Mouse (Mus musculus) brain, adult 2 months (tissue): ENCODE data around the gene Ccdc47.

Experiments used
- DNase-seq: peaks from one replicate; pipeline ENCODE4 v3.0.0; 2011; ENCODE audit warnings: low read depth, low spot score

Ccdc47 gene

GRCm38 (mm10) chr11:106160841-106161721, 55.1 kb downstream of the Ccdc47 start, which contains the start of the genes Gm10840 and Limd2:
Gene Gm10840, plus strand, starts transcription at chr11:106160850.
Gene Limd2, minus strand, starts transcription at chr11:106160860.
- peak; percentile 96 for DNase-seq

- peak; percentile 92 for DNase-seq
Measured at GRCm38 (mm10) chr11:106159921-106160840, 56.0 kb downstream of the Ccdc47 start.

DNA sequence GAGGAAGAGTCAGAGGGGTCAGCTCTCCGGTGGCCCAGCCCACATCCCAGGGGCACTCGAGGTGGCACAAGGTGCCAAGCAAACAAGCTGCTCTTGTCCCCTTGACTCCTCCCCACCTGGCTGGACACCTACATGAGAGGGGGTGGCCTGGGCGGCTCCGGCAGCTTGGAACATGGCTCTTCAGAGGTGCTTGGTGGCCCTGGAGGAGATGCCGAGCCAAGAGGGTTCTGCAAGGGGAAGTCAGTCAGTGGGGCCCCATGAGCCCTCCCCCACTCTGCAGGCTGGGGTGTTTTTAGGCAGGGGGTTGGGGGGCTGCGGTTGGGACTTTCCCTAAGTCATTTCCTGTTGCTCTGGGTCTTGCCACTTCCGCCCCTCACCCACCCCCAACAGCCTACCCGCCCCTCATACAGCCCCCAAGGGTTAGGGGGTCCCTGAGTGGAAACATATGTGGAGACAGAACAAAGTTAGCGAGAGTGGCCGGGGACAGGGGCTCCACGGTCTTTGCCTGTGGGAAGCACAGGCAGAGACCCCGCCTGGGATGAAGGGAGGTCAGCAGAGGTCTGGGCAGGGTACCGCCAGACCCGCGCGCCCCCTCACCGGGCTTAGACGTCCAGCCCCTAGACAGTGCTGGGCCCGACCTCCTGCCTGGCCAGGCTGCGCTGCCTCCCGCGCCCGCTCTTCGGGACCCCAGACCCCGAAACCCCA, 56.8 kb downstream of the Ccdc47 start:
- DNase-seq: peak; percentile 65

- DNase-seq: peak; percentile 46
Measured at GRCm38 (mm10) chr11:106158930-106159215, 57.3 kb downstream of the Ccdc47 start.

GRCm38 (mm10) chr11:106158081-106158929, 57.8 kb downstream of the Ccdc47 start:
- DNase-seq: peak; percentile 84

GRCm38 (mm10) chr11:106157154-106157553, 59.0 kb downstream of the Ccdc47 start:
- no peak for DNase-seq

GRCm38 (mm10) chr11:106156257-106156656, 59.9 kb downstream of the Ccdc47 start:
- DNase-seq: no peak

GRCm38 (mm10) chr11:106155761-106156160, 60.4 kb downstream of the Ccdc47 start:
- no peak for DNase-seq

GRCm38 (mm10) chr11:106154770-106155169, 61.4 kb downstream of the Ccdc47 start:
- no peak for DNase-seq

DNA sequence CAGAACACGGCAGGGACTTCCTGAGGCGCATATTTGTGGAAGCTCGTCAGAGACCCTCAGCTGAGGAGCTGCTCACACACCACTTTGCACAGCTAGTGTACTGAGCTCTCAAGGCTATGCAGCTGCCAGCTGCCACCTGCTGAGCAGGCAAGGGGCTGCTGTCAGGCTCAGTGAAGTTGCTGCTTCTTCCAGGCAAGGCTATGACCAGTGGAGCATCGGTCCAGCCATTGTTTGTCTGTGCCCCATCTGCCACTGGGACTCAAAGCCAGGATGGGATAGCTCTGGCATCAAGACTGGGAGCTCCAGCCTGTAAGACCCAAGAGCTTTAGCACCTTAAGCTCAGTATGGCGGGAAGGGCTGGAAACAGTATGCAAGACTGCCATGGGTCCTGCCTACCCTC, 62.1 kb downstream of the Ccdc47 start:
- DNase-seq: peak; percentile 17

GRCm38 (mm10) chr11:106152132-106152531, 64.0 kb downstream of the Ccdc47 start:
- DNase-seq: peak; percentile 92

DNA sequence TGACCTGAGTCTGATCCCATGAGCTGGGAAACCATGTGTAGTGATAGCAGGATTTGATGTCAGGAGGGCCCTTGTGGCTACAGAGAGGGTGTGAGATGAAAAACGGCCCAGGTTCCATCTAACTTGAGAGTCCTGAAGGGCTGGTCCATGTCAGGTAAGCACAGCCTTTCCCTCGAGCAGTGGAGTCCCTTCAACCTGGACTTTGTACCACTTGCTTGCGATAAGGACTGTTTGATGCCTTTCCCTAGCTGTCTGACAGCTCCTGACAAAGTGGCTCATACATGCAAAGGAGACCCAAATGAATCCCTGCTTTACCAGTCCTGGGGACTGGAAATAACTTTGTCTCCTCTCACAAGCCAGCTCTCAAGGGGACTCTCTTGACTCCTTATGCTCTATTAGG, 64.9 kb downstream of the Ccdc47 start:
- DNase-seq: no peak
